ENCODE assay signal across 18 mouse cellular contexts in genomic region chr17:24244061-24244460, GRCm38 (mm10). TPM values are rescaled to one million over a fixed set of nuclear protein-coding genes. Genes with fewer than 3 reads are reported as not detected.
DNase-seq lines count a peak whose midpoint lies in the region; ATAC-seq and TF ChIP-seq lines count a peak whose summit lies in the region.
"Had no signal": no experiment of that assay in that cellular context is flagged by ENCODE, and none has a peak within 500 bp of the region (broad histone marks: within the 10 kb centered on the region; RNA-seq: fewer than 3 reads in every experiment).

No protein-coding gene starts in this region.

- H3K4me1 ChIP-seq in forebrain, embryonic 13.5 days: no peaks in the 10 kb centered on the region
- H3K4me1 ChIP-seq: limb, embryonic 12.5 days; midbrain, embryonic 12.5 days had no signal

- no peaks in the 10 kb centered on the region for H3K27me3 ChIP-seq in forebrain, embryonic 13.5 days
- H3K27me3 ChIP-seq: heart, embryonic 13.5 days; limb, embryonic 12.5 days; midbrain, embryonic 12.5 days had no signal

- 96% methylated on average over 8 of the region's 8 CpGs for WGBS in forebrain, embryonic 13.5 days

- H3K4me2 ChIP-seq in forebrain, embryonic 13.5 days: no peak overlapping the region
- H3K4me2 ChIP-seq: heart, embryonic 13.5 days; limb, embryonic 12.5 days; liver, embryonic 11.5 days; midbrain, embryonic 12.5 days had no signal

- TF ChIP-seq CTCF in left cerebral cortex, adult 2 months (IDR thresholded peaks at IDR 0.05): no peak

- ATAC-seq in forebrain, embryonic 13.5 days: no peak
- ATAC-seq: activated CD4-positive, CD25-positive, alpha-beta regulatory T cell, adult 4 months; forebrain, embryonic 14.5 days; intestine, postnatal 0 days had no signal

- no peak overlapping the region for H3K9ac ChIP-seq in forebrain, embryonic 13.5 days
- H3K9ac ChIP-seq: heart, embryonic 13.5 days; limb, embryonic 12.5 days; midbrain, embryonic 12.5 days had no signal

- H3K4me3 ChIP-seq in left cerebral cortex, adult 2 months: no peak overlapping the region
- H3K4me3 ChIP-seq in forebrain, embryonic 13.5 days: no peak overlapping the region
- H3K4me3 ChIP-seq: heart, embryonic 13.5 days; limb, embryonic 12.5 days; midbrain, embryonic 12.5 days had no signal

- peaks cover 90% of the 10 kb centered on the region for H3K36me3 ChIP-seq in forebrain, embryonic 13.5 days (ENCODE audit: poor library complexity, severe bottlenecking)

- H3K27ac ChIP-seq in left cerebral cortex, adult 2 months: peak overlapping the region; percentile 58
- H3K27ac ChIP-seq in forebrain, embryonic 13.5 days: no peak overlapping the region
- H3K27ac ChIP-seq: heart, embryonic 13.5 days; limb, embryonic 12.5 days; midbrain, embryonic 12.5 days had no signal

- intact Hi-C loops in left cerebral cortex, adult 2 months (cut with DNase I): no loop called here
- intact Hi-C loops in left cerebral cortex, postnatal 4 days (cut with DNase I): no loop called here

- peaks cover 13% of the 10 kb centered on the region for H3K9me3 ChIP-seq in forebrain, embryonic 13.5 days (replicated peaks)

- DNase-seq in left cerebral cortex, adult 2 months (ENCODE audit: extremely low spot score in 1 of 2, low spot score in 2 of 2): no peak
- DNase-seq in left cerebral cortex, postnatal 4 days: no peak
- DNase-seq in 3134 (ENCODE audit: extremely low read depth, insufficient read length, low spot score): peak; percentile 62
- DNase-seq in 3T3-L1 (ENCODE audit: low read depth, low spot score): peak; percentile 92
- DNase-seq in brain, adult 2 months (ENCODE audit: low read depth, low spot score): peak; percentile 80
- DNase-seq in cerebellum, postnatal 10 days: no peak
- no peak for DNase-seq in heart, adult 8-10 months (ENCODE audit: low spot score)
- DNase-seq: cerebellum, adult 11 months; cerebellum, adult 9-11 months; gastrocnemius, postnatal 25 days had no signal

RNA-seq across cellular contexts. Expression of gene Ccnf, which starts 7.2 kb away (rescaled TPM):
- total RNA-seq in left cerebral cortex, adult 2 months (2021): 1 to 10 TPM; 7.9 to 8.8 TPM
- total RNA-seq in left cerebral cortex, postnatal 4 days (2021): 1 to 10 TPM; 9.1 to 9.8 TPM
- 60.2 and 66.1 TPM in 2 replicates for polyA plus RNA-seq in forebrain, embryonic 13.5 days (2015; fragmentation: Nextera tagmentation; extraction: Ambion mirVana)
- total RNA-seq in heart, adult 8-10 months (2022): under 1 TPM; 0.22 to 0.66 (median 0.40) TPM

RNA-seq across cellular contexts. Expression of gene Tedc2, which starts 23.4 kb away (rescaled TPM):
- total RNA-seq in left cerebral cortex, adult 2 months (2021): 10 to 100 TPM; 10.8 to 11.0 TPM
- 10 to 100 TPM; 12.6 to 13.7 TPM for total RNA-seq in left cerebral cortex, postnatal 4 days (2021)
- 14.8 and 15.4 TPM in 2 replicates for polyA plus RNA-seq in forebrain, embryonic 13.5 days (2015; fragmentation: Nextera tagmentation; extraction: Ambion mirVana)
- total RNA-seq in heart, adult 8-10 months (2022): 1 to 10 TPM; 1.7 to 2.9 (median 2.5) TPM

RNA-seq across cellular contexts. Expression of gene Ntn3, which starts 34.7 kb away (rescaled TPM):
- total RNA-seq in left cerebral cortex, adult 2 months (2021): 10 to 100 TPM; 10.5 to 11.5 TPM
- total RNA-seq in left cerebral cortex, postnatal 4 days (2021): 10 to 100 TPM; 15.8 to 16.4 TPM
- 2.4 and 2.9 TPM in 2 replicates for polyA plus RNA-seq in forebrain, embryonic 13.5 days (2015; fragmentation: Nextera tagmentation; extraction: Ambion mirVana)
- 1 to 10 TPM in 2 of 4 experiments, under 1 TPM in 2; 0.66 to 1.5 (median 0.89) TPM for total RNA-seq in heart, adult 8-10 months (2022)
- polyA plus RNA-seq: activated CD4-positive, CD25-positive, alpha-beta regulatory T cell, adult 4 months had no signal

RNA-seq across cellular contexts. Expression of gene Tbc1d24, which starts 38.7 kb away (rescaled TPM):
- total RNA-seq in left cerebral cortex, adult 2 months (2021): 10 to 100 TPM; 63.3 to 69.7 TPM
- total RNA-seq in left cerebral cortex, postnatal 4 days (2021): 10 to 100 TPM; 82.8 to 91.5 TPM
- polyA plus RNA-seq in forebrain, embryonic 13.5 days (2015; fragmentation: Nextera tagmentation; extraction: Ambion mirVana): 10.6 and 12.2 TPM in 2 replicates
- 10 to 100 TPM; 11.5 to 14.5 (median 12.6) TPM for total RNA-seq in heart, adult 8-10 months (2022)

Comparison
In these comparisons a context has a peak if more than half of its experiments do, and no peak if none do; other contexts are left out.
1. DNase-seq: peak in 3134 (single experiment), 3T3-L1 (single experiment) and brain, adult 2 months (single experiment); none in left cerebral cortex, adult 2 months (0 of 2), left cerebral cortex, postnatal 4 days (single experiment), cerebellum, postnatal 10 days (0 of 2) and heart, adult 8-10 months (single experiment).
2. RNA of gene Ccnf, which starts 7.2 kb away (total RNA-seq): 9.1 to 9.8 TPM in left cerebral cortex, postnatal 4 days and 7.9 to 8.8 TPM in left cerebral cortex, adult 2 months; 0.22 to 0.66 TPM in heart, adult 8-10 months; every median in the first group is over 4 times any median in the second.
3. RNA of gene Ntn3, which starts 34.7 kb away (total RNA-seq): 15.8 to 16.4 TPM in left cerebral cortex, postnatal 4 days and 10.5 to 11.5 TPM in left cerebral cortex, adult 2 months; 0.66 to 1.5 TPM in heart, adult 8-10 months; every median in the first group is over 4 times any median in the second.